Mouse (Mus musculus) fibroblast of lung, adult 2 months (primary cell): Measurements from ENCODE around the gene Tpgs1.

Source experiments
- DNase-seq: peaks from one replicate; pipeline ENCODE4 v3.0.0-alpha.2; 2011; ENCODE audit warnings: low read depth

Gene Tpgs1

DNA sequence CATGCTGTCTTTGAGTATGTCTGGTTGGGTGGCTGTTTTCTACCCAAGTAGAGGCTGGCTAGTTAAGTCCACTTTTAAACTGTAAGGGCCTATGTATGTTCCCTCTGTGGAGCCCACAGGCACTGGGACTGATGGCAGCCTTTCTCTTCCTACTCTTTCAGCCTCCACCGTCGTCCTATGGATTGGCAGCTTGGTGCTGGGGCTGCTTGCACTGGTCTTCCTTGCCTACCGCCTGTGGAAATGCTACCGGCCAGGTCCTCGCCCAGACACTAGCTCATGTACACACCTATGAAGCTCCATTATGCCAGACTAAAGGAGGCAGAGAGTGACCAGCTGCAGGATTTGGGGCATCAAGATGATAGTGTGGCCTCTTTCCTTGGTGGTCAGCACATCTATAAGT is 1.1 kb upstream of the Tpgs1 start:
- no peak for DNase-seq

GRCm38 (mm10) chr10:79669576-79670057 is 448 bp downstream of the Tpgs1 start:
- no peak for DNase-seq

GRCm38 (mm10) chr10:79670071-79670888 is 1.1 kb downstream of the Tpgs1 start:
- DNase-seq = no peak

DNA sequence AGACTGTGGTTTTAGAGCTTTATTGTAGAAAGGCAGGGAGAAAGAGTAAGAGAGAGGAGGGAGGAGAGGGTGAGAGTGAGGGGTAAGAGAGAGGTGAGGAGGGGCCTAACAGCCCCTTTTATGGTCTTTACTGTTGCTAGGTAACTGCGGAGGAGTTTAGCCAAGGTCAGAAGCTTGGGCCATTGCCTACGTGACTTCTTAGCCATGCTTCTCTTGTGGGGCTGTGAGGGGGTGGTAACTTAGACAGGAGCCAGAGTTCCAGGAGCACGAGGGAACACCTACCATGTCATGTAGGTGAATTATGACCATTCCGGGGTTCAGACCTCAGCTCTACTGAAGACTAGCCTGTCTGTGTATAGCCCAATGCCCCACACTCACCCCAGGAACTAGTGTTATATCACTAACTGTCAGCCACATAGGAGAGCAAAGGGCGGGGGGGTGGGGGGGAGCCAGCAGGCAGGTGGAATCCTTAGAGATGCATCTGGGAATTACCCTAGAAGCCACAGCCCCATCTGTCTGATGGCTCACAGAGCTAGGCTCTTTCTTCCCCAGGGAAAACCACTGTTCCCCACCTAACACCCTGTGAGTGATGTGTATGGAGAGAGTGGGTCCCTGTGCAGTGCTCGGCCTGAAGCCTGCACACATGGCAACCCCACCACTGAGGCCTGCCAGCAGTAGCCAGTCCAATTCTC is 2.4 kb downstream of the Tpgs1 start:
- no peak for DNase-seq

GRCm38 (mm10) chr10:79672088-79672455 is 2.9 kb downstream of the Tpgs1 start:
- DNase-seq = no peak

DNA sequence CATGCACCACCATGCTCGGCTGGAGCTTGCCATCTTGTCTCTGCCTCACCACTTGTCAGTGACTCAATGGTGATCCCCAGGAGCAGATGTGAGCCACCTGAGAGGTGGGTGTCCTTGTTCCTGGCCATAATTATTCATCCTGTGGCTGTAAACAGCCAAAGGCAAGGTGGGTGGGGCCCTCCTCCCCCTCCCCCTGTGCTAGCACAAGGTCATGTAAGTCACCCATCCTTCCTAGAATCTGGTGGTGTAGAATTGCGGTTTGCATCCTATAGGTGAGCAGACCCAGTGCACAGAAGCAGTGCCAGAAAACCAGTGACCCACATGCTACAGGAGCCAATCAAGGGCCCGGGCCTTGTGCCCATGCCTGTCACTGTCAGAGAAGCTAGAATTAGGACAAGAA is 3.9 kb downstream of the Tpgs1 start:
- no peak for DNase-seq

GRCm38 (mm10) chr10:79675346-79676035 is 6.3 kb downstream of the Tpgs1 start:
- no peak for DNase-seq

DNA sequence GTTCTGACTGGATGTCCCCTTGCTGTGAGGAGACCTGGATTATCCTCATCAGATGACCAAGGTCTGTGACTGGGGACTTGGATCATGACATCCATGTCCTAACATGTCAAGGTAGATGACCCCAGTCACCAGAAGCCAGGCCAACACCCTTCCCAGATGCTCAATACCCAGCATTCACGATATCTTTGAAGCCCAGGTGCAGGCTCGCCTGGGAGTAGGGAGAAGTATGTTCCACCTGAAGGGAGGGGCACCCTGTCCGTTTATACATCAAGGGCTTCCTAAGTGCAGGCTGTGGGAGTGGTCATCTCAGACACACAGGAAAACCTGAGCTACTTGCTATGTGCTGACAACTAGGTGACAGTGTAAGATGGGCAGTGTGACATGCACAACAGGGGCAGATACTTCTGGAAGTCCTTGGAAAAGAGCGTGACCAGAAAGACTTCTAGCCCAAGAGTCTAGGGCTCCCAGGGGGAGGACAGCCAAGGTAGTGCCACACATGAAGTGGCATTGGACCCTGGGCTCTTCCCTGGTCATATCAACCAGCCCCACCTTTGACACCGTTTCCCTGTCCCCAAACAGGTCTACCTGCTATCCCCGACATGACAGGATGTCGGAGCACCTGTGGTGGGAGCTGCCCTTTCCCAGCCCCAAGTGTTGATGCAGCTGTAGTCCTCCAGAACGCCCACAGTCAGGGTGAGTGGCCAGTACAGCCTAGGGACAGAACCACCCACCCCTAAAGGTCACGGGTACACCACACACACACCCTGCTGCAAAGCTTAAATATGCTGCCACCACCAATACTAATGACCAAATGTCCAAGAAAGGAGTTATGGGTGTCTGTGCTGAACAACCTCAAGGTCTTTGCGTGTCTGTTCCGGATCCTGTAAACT is 11.7 kb downstream of the Tpgs1 start:
- DNase-seq = no peak

DNA sequence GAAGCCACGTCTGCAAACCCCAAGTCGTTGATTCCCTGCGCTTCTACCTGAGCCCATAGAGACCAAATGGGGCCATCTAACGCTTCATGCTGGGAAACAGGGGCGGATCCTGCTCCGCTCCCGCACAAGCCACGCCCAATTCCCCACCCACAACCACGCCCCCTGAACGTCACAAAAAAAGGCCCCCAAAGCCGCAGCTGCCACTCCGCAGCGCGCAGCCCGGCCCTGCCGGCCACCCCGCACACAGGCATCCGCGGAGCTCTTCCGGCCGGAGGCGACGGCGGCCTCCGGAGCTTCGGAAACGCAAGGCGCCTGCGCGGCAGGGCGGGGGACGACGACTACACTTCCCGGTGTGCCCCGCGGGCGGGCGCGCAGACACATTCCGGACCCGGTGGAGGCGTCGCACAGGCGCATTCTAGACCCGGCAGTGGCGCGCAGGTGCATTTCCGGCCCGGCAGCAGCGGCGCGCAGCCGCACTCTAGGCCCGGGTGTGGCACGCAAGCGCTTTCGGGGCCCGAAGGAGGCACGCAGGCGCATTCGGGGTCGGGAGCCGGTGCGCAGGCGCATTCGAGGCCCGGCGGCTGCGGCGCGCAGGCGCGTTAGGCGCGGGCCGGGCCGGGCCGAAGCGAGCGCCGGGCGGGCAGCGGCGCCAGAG is 12.5 kb downstream of the Tpgs1 start, which contains the start of gene Cdc34:
Gene Cdc34 (plus strand): TSS at position 605 of the 655 bp plus-strand sequence.
- peak; percentile 97 for DNase-seq

GRCm38 (mm10) chr10:79682551-79682915 is 13.4 kb downstream of the Tpgs1 start:
- DNase-seq = no peak

GRCm38 (mm10) chr10:79682916-79683582 is 13.9 kb downstream of the Tpgs1 start:
- no peak for DNase-seq

DNA sequence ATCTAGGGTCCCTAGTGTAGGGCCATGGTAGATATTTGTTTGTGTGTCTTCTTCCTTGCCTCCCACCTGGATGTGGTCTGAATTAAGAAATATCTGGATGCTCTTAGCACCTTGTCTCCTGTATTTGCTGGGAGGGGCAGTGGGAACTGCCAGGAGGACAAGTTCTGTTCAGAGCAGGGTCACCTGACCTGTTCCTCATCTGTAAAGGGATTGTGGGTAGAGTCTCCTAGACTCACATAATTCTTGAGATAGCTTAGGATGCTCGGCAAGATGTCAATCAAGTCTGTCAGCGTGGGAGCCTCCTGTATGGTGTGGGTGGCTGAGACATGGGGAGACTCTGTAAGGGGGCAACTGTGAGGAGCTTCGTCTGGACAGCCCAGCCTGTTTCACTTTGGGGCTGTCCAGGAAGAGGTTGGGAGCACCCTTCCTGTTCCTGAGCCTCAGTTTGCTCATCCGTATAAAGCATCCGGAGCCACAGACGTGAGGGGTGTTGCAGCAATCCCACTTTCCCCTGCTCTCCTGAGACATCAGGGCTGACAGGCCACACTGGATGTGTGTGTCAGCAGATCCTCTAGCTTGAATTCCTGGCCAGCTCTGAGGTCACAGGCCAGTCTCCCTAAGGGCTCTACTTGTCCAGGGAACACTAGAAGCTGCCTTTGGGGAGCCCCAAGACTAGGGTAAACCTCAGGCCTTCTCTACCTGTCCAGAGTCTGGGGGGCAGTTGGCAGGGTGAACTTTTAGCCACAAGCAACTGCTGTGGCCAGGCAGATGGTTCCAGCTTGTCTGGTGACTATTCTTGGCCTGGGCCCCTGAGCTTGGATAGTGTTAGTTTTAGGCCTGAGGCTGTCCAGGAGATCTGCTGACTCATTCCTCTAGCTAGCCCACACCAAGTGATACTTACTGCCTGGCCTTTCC is 14.8 kb downstream of the Tpgs1 start:
- DNase-seq = peak; percentile 66

GRCm38 (mm10) chr10:79684770-79685600 is 15.8 kb downstream of the Tpgs1 start:
- DNase-seq = no peak

GRCm38 (mm10) chr10:79686219-79686618 is 17.1 kb downstream of the Tpgs1 start:
- no peak for DNase-seq

- DNase-seq = no peak
Observed at GRCm38 (mm10) chr10:79686691-79687090, 17.5 kb downstream of the Tpgs1 start.

- no peak for DNase-seq
Observed at GRCm38 (mm10) chr10:79687513-79687912, 18.3 kb downstream of the Tpgs1 start.

GRCm38 (mm10) chr10:79688720-79689119 is 19.6 kb downstream of the Tpgs1 start, which contains the start of gene Gzmm:
Gene Gzmm (plus strand): TSS chr10:79689020.
- DNase-seq = no peak

GRCm38 (mm10) chr10:79689178-79689577 is 20.0 kb downstream of the Tpgs1 start:
- no peak for DNase-seq
